Mouse (Mus musculus): ENCODE results near the gene Thbd. TPM values are rescaled to one million over a fixed set of nuclear protein-coding genes. Genes with fewer than 3 reads are reported as not detected.

Thbd gene
- total RNA-seq, 2 experiments from 2014 or later, result 41.8 to 57.1 TPM

Other genes starting within 250 kb of the Thbd start
- gene Sstr4, start 12.8 kb downstream of the Thbd start, total RNA-seq (2021), result 1 to 10 TPM; 1.0 to 1.2 TPM
- gene Cd93, start 35.4 kb upstream of the Thbd start, total RNA-seq (2021), result 10 to 100 TPM; 70.2 to 74.9 TPM